Mouse (Mus musculus) thymus, postnatal 25 days (tissue): ENCODE results near the gene Retsat.

ENCODE experiments used
- DNase-seq: peaks from one replicate; pipeline ENCODE4 v3.0.0; 2022

Gene Retsat

GRCm38 (mm10) chr6:72590111-72590510 is 8.2 kb upstream of the Retsat start:
- DNase-seq, result no peak

GRCm38 (mm10) chr6:72593011-72593803 is 5.1 kb upstream of the Retsat start:
- no peak for DNase-seq

- no peak for DNase-seq
These were observed 4.4 kb upstream of the Retsat start for GRCm38 (mm10) chr6:72593914-72594313.

GRCm38 (mm10) chr6:72597083-72597874 is 996 bp upstream of the Retsat start:
- no peak for DNase-seq

- no peak for DNase-seq
These were observed 699 bp downstream of the Retsat start for GRCm38 (mm10) chr6:72598791-72599557.

- DNase-seq, result no peak
These were observed 1.9 kb downstream of the Retsat start for GRCm38 (mm10) chr6:72600216-72600615.

- DNase-seq, result no peak
These were observed 2.5 kb downstream of the Retsat start for GRCm38 (mm10) chr6:72600771-72601170.

GRCm38 (mm10) chr6:72601732-72602131 is 3.5 kb downstream of the Retsat start:
- peak; percentile 88 for DNase-seq

- DNase-seq, result no peak
These were observed 5.8 kb downstream of the Retsat start for GRCm38 (mm10) chr6:72604066-72604465.

GRCm38 (mm10) chr6:72607060-72607459 is 8.8 kb downstream of the Retsat start:
- no peak for DNase-seq

- no peak for DNase-seq
These were observed 9.4 kb downstream of the Retsat start for GRCm38 (mm10) chr6:72607676-72608075.

- DNase-seq, result no peak
These were observed 10.4 kb downstream of the Retsat start for GRCm38 (mm10) chr6:72608662-72609184.

GRCm38 (mm10) chr6:72610261-72610660 is 12.0 kb downstream of the Retsat start:
- DNase-seq, result no peak

- no peak for DNase-seq
These were observed 16.9 kb downstream of the Retsat start for GRCm38 (mm10) chr6:72615151-72615550.

GRCm38 (mm10) chr6:72615561-72616375 is 17.5 kb downstream of the Retsat start:
- DNase-seq, result no peak

GRCm38 (mm10) chr6:72616643-72617288 is 18.5 kb downstream of the Retsat start, which contains the start of gene Tgoln1:
Tgoln1 (minus strand) TSS chr6:72617000.
- peak; percentile 97 for DNase-seq

GRCm38 (mm10) chr6:72619734-72620532 is 21.7 kb downstream of the Retsat start:
- no peak for DNase-seq

- no peak for DNase-seq
These were observed 22.6 kb downstream of the Retsat start for GRCm38 (mm10) chr6:72620920-72621319.

- no peak for DNase-seq
These were observed 24.6 kb downstream of the Retsat start for GRCm38 (mm10) chr6:72622917-72623316.

- no peak for DNase-seq
These were observed 25.6 kb downstream of the Retsat start for GRCm38 (mm10) chr6:72623661-72624402.
